Mouse (Mus musculus) spleen, adult 2 months (tissue): ENCODE results near the gene Hacd4. TPM values are rescaled to one million over a fixed set of nuclear protein-coding genes. Genes with fewer than 3 reads are reported as not detected.

Source experiments
- DNase-seq, 2 experiments: peaks; one replicate each; pipeline versions ENCODE4 v3.0.0 to v3.0.0-alpha.2; 2012 to 2021; ENCODE audit warnings: low spot score in 2 of 2, low read depth in 1 of 2
- H3K27ac ChIP-seq: fragments of 200-500 bp; 2 replicates; pipeline ENCODE4 v1.5.1; 2012; ENCODE audit warnings: low read length, inconsistent platforms; ENCODE audit not compliant: insufficient read depth
- H3K27me3 ChIP-seq: fragments of 200-500 bp; 2 replicates; pipeline ENCODE4 v1.6.1; 2012; ENCODE audit warnings: mild to moderate bottlenecking, moderate library complexity, low read length, inconsistent platforms; ENCODE audit not compliant: control insufficient read depth, insufficient read depth
- H3K36me3 ChIP-seq: fragments of 200-500 bp; 2 replicates; pipeline ENCODE4 v1.6.1; 2012; ENCODE audit warnings: mild to moderate bottlenecking, low read length, inconsistent platforms; ENCODE audit not compliant: control insufficient read depth, insufficient read depth
- H3K4me1 ChIP-seq: fragments of 200-500 bp; 2 replicates; pipeline ENCODE4 v1.6.1; 2011; ENCODE audit warnings: inconsistent platforms; ENCODE audit not compliant: control insufficient read depth, insufficient read depth, insufficient read length
- H3K4me3 ChIP-seq: fragments of 200-500 bp; 2 replicates; pipeline ENCODE4 v1.5.1; 2011; ENCODE audit warnings: mild to moderate bottlenecking, inconsistent platforms; ENCODE audit not compliant: insufficient read depth, insufficient read length; ENCODE audit errors: extremely low read depth
- CTCF ChIP-seq: fragments of 200-500 bp; IDR thresholded peaks from 2 replicates; pipeline ENCODE4 v1.5.1; 2011; ENCODE audit warnings: mild to moderate bottlenecking, inconsistent platforms; ENCODE audit not compliant: insufficient read depth, insufficient read length, insufficient replicate concordance; ENCODE audit errors: extremely low read depth
- POLR2A ChIP-seq: fragments of 200-500 bp; IDR thresholded peaks from 2 replicates; pipeline ENCODE4 v1.6.1; 2011; ENCODE audit warnings: low read depth, low read length, inconsistent platforms
- WGBS: fragments of 180-500 bp; shearing (Covaris S2); methylation state at CpG from one replicate; pipeline ENCODE4 v1.1.7; 2018; 5-methylcytosine and 5-hydroxymethylcytosine counted together
- polyA plus RNA-seq: library from polyadenylated mRNA; depleted of rRNA; stranded (reverse); fragments of >200 nt; gene quantifications from 2 replicates; pipeline ENCODE4 v1.2.3, GENCODE M21; 2012

The Hacd4 gene
- polyA plus RNA-seq, 1 experiment: 2.1 TPM

DNA sequence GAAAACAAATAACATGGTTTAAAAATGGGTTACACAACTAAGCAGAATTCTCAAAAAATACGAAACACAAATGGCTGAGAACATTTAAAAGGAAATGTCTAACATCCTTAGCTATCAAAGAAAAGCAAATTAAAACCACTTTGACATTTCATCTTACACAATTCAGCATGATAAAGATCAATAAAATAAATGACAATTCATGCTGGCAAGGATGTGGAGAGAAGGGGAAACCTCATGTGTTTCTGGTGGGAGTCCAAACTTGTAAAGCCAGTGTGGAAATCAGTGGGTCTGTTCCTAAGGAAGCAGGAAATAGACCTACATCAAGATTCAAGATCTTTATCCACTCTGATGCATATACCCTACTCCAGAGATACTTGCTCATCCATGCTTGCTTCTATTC, 19.4 kb upstream of the Hacd4 start:
- Histone ChIP-seq H3K27me3 (no peaks in the 10 kb centered on the region), H3K4me1 (no peaks in the 10 kb centered on the region), H3K27ac (no peak overlapping the region), H3K36me3 (no peaks in the 10 kb centered on the region), H3K4me3 (no peak overlapping the region)
- 82% methylated on average over 1 of the region's 1 CpGs for WGBS
- DNase-seq: no peak
- TF ChIP-seq POLR2A (no peak), CTCF (no peak)

DNA sequence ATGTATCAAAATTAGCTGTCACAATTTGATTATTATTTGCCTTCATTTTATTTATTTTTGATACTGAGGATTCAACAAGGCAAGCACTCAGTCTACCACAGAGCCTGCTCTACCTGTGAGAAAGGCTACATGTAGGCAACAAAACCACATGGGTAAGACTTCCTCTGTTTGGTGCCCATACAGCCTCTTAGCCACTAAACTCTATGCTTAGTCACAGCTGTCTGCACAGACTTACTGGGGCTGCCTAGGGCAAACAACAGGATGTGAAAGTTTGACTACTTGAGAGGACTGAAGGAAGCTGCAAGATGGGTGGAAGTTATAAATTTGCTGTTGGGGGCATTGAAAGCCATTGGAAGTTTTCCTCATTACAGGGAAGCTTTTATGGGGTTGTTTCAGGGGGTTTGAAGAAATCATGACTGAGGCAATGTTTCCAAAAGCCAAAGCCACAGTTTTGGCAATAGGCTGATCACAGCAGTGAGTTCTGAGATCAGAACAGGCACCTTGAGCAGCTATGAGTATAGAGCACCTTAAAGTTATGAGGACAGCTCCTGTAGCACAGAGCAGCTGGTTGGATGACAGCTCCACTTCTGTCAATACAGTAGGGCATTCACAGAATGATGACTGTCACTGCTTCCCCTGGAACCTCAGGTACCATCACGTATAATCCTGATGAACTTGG, 11.5 kb upstream of the Hacd4 start:
- Histone ChIP-seq H3K4me1 (no peaks in the 10 kb centered on the region), H3K27me3 (no peaks in the 10 kb centered on the region), H3K36me3 (no peaks in the 10 kb centered on the region), H3K4me3 (no peak overlapping the region), H3K27ac (no peak overlapping the region)
- no peak for TF ChIP-seq CTCF
- TF ChIP-seq POLR2A: no peak
- peak in 1 of 2 experiments; percentile 28 for DNase-seq
- WGBS: 80% methylated on average over 1 of the region's 1 CpGs

DNA sequence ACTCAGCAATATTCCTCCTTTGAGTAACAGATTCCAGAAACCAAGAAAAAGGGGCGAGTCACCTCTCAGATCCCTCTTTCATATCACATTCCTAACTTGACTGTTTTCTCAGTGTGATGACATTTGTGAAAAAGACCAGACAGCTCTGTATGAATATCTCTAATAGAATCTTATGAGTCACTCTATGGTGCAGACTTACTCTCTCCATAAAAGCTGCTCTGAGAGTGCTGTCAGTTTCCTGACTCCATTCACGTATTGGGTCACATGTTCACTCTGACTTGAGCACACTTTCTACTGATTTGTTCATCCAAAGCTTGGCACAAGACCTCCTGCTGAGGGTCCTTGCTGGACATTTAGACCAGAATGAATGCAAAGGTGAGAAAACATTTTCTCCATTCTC, 10.2 kb upstream of the Hacd4 start:
- no peaks in the 10 kb centered on the region for H3K36me3 ChIP-seq
- no peak overlapping the region for H3K27ac ChIP-seq
- no peaks in the 10 kb centered on the region for H3K4me1 ChIP-seq
- WGBS: 78% methylated on average over 2 of the region's 2 CpGs
- H3K27me3 ChIP-seq: no peaks in the 10 kb centered on the region
- no peak for TF ChIP-seq CTCF
- TF ChIP-seq POLR2A: no peak
- no peak for DNase-seq
- H3K4me3 ChIP-seq: no peak overlapping the region

DNA sequence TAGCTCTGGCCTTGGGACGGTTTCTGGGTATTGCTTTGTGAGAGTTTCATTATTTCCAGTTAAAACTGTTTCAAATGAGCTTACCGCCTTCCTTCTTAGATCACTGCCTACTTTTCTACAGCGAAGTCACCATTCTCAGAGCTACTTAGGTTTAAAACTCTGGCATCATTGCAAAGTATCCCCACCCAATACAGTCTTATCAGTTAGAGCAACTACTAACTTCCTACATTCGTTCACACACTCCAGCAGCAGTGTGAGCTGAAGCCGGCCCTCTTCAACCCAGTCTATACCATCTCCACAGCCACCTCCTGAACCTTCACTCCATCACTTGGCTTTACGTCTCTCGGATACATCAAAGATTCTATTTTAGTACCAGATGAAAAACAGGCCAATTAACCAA, 2.1 kb upstream of the Hacd4 start:
- Histone ChIP-seq H3K36me3 (no peaks in the 10 kb centered on the region), H3K27ac (no peak overlapping the region), H3K4me3 (no peak overlapping the region), H3K4me1 (no peaks in the 10 kb centered on the region), H3K27me3 (no peaks in the 10 kb centered on the region)
- 84% methylated on average over 7 of the region's 7 CpGs for WGBS
- TF ChIP-seq CTCF (no peak), POLR2A (no peak)
- no peak for DNase-seq

DNA sequence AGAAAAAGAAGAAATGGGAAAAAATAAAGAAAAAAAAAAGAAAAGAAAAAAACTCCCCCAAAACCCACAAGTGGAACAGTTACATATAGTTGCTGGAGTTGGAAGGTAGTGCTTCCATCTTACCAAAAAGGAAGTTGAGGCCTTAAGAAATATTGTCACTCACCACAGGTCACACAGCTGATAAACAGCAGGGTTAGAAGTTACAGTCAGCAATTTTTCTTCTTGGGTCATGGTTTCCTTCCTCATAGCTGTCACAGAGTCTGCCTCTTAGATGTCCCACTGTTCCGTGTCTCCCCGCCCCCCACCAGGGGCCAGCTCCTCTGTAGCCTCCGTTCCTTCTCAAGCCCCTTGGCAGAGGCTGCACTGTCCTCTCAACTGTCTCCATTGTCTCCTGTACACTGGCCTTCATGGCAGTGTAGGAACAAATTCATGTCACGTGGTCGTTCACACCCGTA, 968 bp upstream of the Hacd4 start:
- Histone ChIP-seq H3K4me1 (no peaks in the 10 kb centered on the region), H3K4me3 (no peak overlapping the region), H3K27ac (no peak overlapping the region), H3K27me3 (no peaks in the 10 kb centered on the region), H3K36me3 (no peaks in the 10 kb centered on the region)
- WGBS: 22% methylated on average over 6 of the region's 6 CpGs
- TF ChIP-seq CTCF (no peak), POLR2A (no peak)
- DNase-seq: no peak

DNA sequence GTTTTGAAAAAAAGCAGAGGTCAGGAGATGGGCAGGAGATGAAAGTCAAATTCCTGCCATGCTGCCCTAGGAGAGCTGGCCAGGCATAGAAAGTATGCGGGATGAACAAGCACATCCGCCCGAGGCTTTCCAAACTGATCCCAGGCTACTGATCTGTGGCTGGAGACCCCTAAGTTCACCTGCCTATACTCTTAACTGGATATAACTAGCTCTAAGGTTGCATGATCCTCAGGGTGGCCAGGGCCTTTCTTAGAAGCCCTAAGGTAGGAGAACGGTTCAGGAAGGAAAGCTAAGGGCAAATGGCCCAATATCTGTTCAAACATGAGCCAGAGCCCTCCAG, 232 bp upstream of the Hacd4 start:
- no peak for DNase-seq
- H3K27ac ChIP-seq: no peak overlapping the region
- no peaks in the 10 kb centered on the region for H3K27me3 ChIP-seq
- no peaks in the 10 kb centered on the region for H3K36me3 ChIP-seq
- TF ChIP-seq CTCF (no peak), POLR2A (no peak)
- H3K4me1 ChIP-seq: no peaks in the 10 kb centered on the region
- 19% methylated on average over 4 of the region's 4 CpGs for whole genome bisulfite sequencing
- no peak overlapping the region for H3K4me3 ChIP-seq

DNA sequence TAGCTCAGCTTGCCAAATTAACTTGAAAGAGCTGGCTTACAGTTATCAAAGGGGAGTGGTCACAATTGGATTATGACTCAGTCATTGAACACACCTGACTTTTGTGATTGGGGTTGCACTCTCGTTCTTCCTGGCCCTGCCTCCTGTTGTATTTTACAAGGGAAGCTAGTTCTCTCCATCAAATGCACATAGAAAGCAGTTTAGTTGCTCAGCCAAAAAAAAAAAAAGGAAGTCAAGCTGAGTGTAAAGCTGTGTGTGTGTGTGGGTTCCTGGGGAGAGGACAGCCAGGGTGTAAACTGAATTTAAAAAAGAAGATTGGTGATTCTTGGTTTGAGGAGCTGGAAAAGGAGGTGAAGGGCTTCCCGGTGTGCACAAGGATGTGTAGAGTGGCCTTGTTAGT, 811 bp downstream of the Hacd4 start:
- Histone ChIP-seq H3K36me3 (no peaks in the 10 kb centered on the region), H3K4me3 (no peak overlapping the region), H3K27me3 (no peaks in the 10 kb centered on the region), H3K27ac (no peak overlapping the region), H3K4me1 (no peaks in the 10 kb centered on the region)
- no peak for DNase-seq
- 14% methylated on average over 2 of the region's 2 CpGs for WGBS
- TF ChIP-seq POLR2A (no peak), CTCF (no peak)
